Mouse (Mus musculus) left cerebral cortex, postnatal 25 days (tissue): ENCODE measurements around the gene 1700102P08Rik. TPM values are rescaled to one million over a fixed set of nuclear protein-coding genes. Genes with fewer than 3 reads are reported as not detected.

ENCODE experiments used
- DNase-seq, 2 experiments: peaks; one replicate each; pipeline ENCODE4 v3.0.0; 2022; ENCODE audit warnings: low spot score in 2 of 2, mixed read lengths in 1 of 2
- intact Hi-C: fragments of 180-260 bp; cut with DNase I; formaldehyde crosslinking; loops from one replicate; pipeline ENCODE4 v1.15.1; 2025
- total RNA-seq, 2 experiments: library from RNA; stranded (reverse); gene quantifications; 2 replicates each; pipeline ENCODE4 v1.2.3; 2021

1700102P08Rik gene
- total RNA-seq, 2 experiments from 2014 or later = 2.4 to 3.0 TPM

DNA sequence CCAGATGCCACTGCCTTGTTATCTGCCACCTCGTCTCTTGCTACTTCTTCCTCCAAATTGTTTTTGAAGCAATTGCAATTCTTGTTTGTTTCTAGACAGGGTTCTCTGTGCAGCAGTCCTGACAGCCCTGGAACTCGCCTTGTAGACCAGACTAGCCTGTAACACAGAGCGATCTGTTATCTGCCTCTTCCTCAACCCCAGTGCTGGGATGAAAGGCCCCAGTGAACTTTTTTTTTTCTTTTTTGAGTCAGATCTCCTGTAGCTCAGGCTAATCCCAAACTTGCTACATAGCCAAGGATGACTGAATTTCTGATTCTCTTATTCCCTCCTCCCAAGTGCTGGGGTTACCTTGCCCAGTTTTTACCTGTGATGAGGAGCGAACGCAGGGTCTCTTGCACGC is 61.8 kb downstream of the 1700102P08Rik start:
- no peak for DNase-seq
- intact Hi-C loops = no loop called here

DNA sequence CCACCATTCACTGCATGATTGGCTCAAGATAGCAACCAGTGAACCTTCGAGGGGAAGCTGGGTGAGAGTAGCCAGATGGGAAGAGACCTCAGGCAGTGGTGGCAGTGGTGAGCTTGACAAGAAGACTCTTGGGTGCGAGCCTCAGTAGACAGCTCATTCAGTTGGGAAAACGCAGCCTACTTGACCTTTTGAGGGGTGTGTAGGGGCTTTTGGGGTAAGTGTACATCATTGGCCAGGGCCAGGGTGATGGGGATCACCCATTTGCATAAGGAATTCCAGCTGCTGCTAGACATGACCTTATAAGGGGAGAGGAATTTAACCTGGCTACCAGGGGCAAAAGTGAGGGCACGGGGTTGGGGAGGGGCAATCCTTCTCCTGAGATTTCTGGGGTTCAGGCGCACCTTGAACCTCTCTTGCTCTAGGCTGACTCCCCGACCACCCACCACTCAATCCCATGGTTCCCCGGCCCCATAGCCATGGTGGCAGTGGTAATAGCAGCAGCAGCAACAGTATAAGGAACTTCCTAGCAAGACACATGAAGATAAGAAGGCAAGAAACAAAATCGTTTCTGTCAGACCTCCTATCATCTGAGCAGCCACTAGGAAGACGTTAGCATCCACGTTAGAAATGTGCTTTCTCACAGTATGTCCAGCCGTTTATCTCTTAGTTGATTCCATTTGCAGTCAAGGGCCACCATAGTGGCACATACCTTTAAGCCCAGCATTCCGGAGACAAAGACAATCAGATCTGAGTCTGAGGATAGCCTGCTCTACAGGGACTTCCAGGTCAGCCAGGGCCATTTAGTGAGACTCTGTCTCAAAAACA is 63.4 kb downstream of the 1700102P08Rik start:
- DNase-seq = no peak
- intact Hi-C loops = no loop called here

DNA sequence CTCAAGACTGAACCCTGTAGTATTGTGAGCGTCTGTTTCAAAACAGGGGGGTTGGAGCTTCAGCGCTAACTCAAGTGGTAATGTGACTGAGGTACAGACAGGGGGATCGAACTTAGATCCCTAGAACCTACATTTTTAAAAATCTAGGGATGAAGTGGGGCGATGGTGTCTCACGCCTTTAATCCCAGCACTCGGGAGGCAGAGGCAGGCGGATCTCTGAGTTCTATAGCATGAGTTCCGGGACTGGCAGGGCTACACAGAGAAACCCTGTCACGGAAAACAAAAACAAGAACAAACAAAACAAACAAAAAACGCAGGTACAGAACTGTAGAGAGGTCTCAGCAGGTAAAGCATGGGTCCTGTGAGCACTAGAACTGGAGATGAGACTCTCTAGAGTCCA is 64.3 kb downstream of the 1700102P08Rik start:
- intact Hi-C loops = no loop called here
- DNase-seq = no peak

DNA sequence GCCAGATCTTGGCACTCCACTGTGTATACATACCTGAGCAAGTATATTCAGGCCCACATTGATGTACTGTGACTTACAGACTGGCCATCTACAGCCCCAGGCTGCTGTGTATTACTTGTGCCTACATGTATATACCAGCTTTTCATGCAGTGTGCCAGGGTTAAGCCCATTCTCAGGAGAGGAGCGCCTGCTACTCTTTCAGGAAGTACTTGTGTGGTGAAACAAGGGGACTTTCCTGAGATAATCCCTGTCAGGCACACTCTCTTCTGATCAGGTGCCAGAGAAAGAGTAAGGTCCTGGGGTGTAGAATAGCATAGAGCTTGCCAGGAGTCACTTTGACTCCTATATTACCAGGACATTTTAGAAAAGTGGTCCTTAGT is 67.3 kb downstream of the 1700102P08Rik start:
- no peak for DNase-seq
- intact Hi-C loops = no loop called here

Other genes starting within 250 kb of the 1700102P08Rik start
- 100 to 1,000 TPM; 261 to 275 TPM for gene Bsn, start 202.4 kb upstream of the 1700102P08Rik start, total RNA-seq
- gene Dag1, start 128.8 kb upstream of the 1700102P08Rik start, total RNA-seq = 10 to 100 TPM; 94.7 to 97.9 TPM
- 100 to 1,000 TPM; 113 to 121 TPM for gene Nicn1, start 102.4 kb upstream of the 1700102P08Rik start, total RNA-seq
- 10 to 100 TPM; 31.1 to 35.0 TPM for gene Amt, start 96.0 kb upstream of the 1700102P08Rik start, total RNA-seq
- gene Rhoa, start 86.7 kb upstream of the 1700102P08Rik start, total RNA-seq = 100 to 1,000 TPM; 165 to 175 TPM
- 10 to 100 TPM; 33.2 to 34.6 TPM for gene Tcta, start 86.6 kb upstream of the 1700102P08Rik start, total RNA-seq
- 100 to 1,000 TPM; 104 to 106 TPM for gene Gpx1, start 53.9 kb upstream of the 1700102P08Rik start, total RNA-seq
- gene Usp4, start 45.0 kb upstream of the 1700102P08Rik start, total RNA-seq = 100 to 1,000 TPM; 117 TPM
- gene Ccdc36, start 35.7 kb downstream of the 1700102P08Rik start, total RNA-seq = under 1 TPM; 0.32 TPM
- gene BC048562, start 43.7 kb downstream of the 1700102P08Rik start, total RNA-seq = not detected
- 10 to 100 TPM; 40.3 to 42.2 TPM for gene Ccdc71, start 67.7 kb downstream of the 1700102P08Rik start, total RNA-seq
- gene Klhdc8b, start 68.8 kb downstream of the 1700102P08Rik start, total RNA-seq = 10 to 100 TPM; 30.3 to 36.7 TPM
- 10 to 100 TPM; 30.6 to 31.9 TPM for gene Lamb2, start 86.9 kb downstream of the 1700102P08Rik start, total RNA-seq
- 100 to 1,000 TPM; 143 to 147 TPM for gene Usp19, start 97.8 kb downstream of the 1700102P08Rik start, total RNA-seq
- 10 to 100 TPM; 75.3 to 84.4 TPM for gene Qars, start 114.9 kb downstream of the 1700102P08Rik start, total RNA-seq
- 100 to 1,000 TPM; 136 to 141 TPM for gene Qrich1, start 124.0 kb downstream of the 1700102P08Rik start, total RNA-seq
- gene Impdh2, start 167.5 kb downstream of the 1700102P08Rik start, total RNA-seq = 10 to 100 TPM; 55.3 to 55.4 TPM
- gene Ndufaf3, start 174.6 kb downstream of the 1700102P08Rik start, total RNA-seq = 10 to 100 TPM; 53.1 to 58.2 TPM
- gene Dalrd3, start 177.1 kb downstream of the 1700102P08Rik start, total RNA-seq = 10 to 100 TPM; 83.8 to 85.2 TPM
- gene Wdr6, start 185.9 kb downstream of the 1700102P08Rik start, total RNA-seq = 100 to 1,000 TPM; 112 to 126 TPM
- 10 to 100 TPM; 77.2 to 82.9 TPM for gene P4htm, start 204.9 kb downstream of the 1700102P08Rik start, total RNA-seq